Comparison of ENCODE assay signal across 19 mouse cellular contexts in the genomic region with DNA sequence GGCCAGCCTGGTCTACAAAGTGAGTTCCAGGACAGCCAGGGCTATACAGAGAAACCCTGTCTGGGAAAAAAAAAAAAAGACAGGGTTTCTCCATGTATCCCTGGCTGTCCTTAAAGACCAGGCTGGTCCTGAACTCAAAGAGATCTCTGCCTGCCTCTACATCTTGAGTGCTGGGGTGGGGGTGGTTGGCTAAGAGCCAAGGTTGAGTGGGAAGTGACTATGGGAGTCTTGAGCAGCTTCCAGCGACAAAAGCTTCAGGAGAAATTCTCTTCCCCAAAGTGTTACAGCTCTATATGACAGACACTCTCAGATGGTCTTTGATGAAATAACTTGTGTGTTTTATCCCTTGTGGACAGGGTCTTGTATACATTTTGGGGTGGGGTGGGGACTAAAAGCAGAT.
DNase-seq lines count a peak whose midpoint lies in the region; ATAC-seq lines count a peak whose summit lies in the region.
"Had no signal": no experiment of that assay in that cellular context is flagged by ENCODE, and none has a peak within 500 bp of the region (broad histone marks: within the 10 kb centered on the region; RNA-seq: fewer than 3 reads in every experiment).

No protein-coding gene starts in this region.

- no peak for DNase-seq in frontal cortex, postnatal 10 days (ENCODE audit: low spot score in 2 of 2)
- DNase-seq in left cerebral cortex, postnatal 14 days (ENCODE audit: low spot score in 2 of 2): peak; percentile 43 to 49
- no peak for DNase-seq in left cerebral cortex, postnatal 4 days
- peak; percentile 37 to 47 for DNase-seq in right cerebral cortex, adult 2 months (ENCODE audit: low spot score in 2 of 2)
- DNase-seq in right cerebral cortex, postnatal 4 days: no peak
- peak; percentile 34 to 60 for DNase-seq in frontal cortex, postnatal 36 days (ENCODE audit: low spot score in 2 of 2)
- DNase-seq in lung, postnatal 36 days: no peak
- DNase-seq: adrenal gland, adult 8-10 months; adrenal gland, postnatal 25 days; cerebellum, adult 18-20 months; cerebellum, adult 9-10 months; cerebellum, postnatal 14 days; gastrocnemius, adult 2 months; gastrocnemius, postnatal 14 days; heart, adult 11 months had no signal

- peak; percentile 34 for ATAC-seq in frontal cortex, adult (ENCODE audit: low TSS enrichment)
- ATAC-seq: activated CD4-positive, CD25-positive, alpha-beta regulatory T cell, adult 4 months; forebrain, embryonic 13.5 days; forebrain, embryonic 16.5 days had no signal

- intact Hi-C loops in left cerebral cortex, postnatal 14 days (cut with DNase I): no loop called here
- intact Hi-C loops in left cerebral cortex, postnatal 4 days (cut with DNase I): no loop called here

Comparison
In these comparisons a context has a peak if more than half of its experiments do, and no peak if none do; other contexts are left out.
1. DNase-seq: peak in left cerebral cortex, postnatal 14 days (2 of 2), right cerebral cortex, adult 2 months (2 of 2) and frontal cortex, postnatal 36 days (2 of 2); none in frontal cortex, postnatal 10 days (0 of 2), left cerebral cortex, postnatal 4 days (single experiment), right cerebral cortex, postnatal 4 days (single experiment) and lung, postnatal 36 days (single experiment).